Mouse (Mus musculus) left cerebral cortex, postnatal 10 days (tissue): ENCODE results near the gene Sema4b. TPM values are rescaled to one million over a fixed set of nuclear protein-coding genes. Genes with fewer than 3 reads are reported as not detected.

Experiments used
- total RNA-seq, 2 experiments: library from RNA; stranded (reverse); gene quantifications; 2 replicates each; pipeline ENCODE4 v1.2.3; 2021

Gene Sema4b
- total RNA-seq, 2 experiments from 2014 or later = 23.5 to 23.7 TPM

Other genes starting within 250 kb of the Sema4b start
- 10 to 100 TPM; 15.8 to 16.7 TPM for gene Zfp710, start 162.0 kb upstream of the Sema4b start, total RNA-seq
- gene Idh2, start 71.4 kb upstream of the Sema4b start, total RNA-seq = 10 to 100 TPM; 44.8 to 45.6 TPM
- gene Cib1, start 46.0 kb downstream of the Sema4b start, total RNA-seq = 10 to 100 TPM; 19.4 to 21.2 TPM
- 1 to 10 TPM; 6.0 to 7.0 TPM for gene Gdpgp1, start 46.0 kb downstream of the Sema4b start, total RNA-seq
- 1 to 10 TPM; 1.3 to 2.2 TPM for gene Ttll13, start 59.5 kb downstream of the Sema4b start, total RNA-seq
- gene Ngrn, start 74.4 kb downstream of the Sema4b start, total RNA-seq = 10 to 100 TPM; 43.9 to 46.8 TPM
- gene Vps33b, start 82.8 kb downstream of the Sema4b start, total RNA-seq = 10 to 100 TPM; 22.9 to 26.3 TPM
- 1 to 10 TPM; 5.1 to 8.8 TPM for gene Prc1, start 107.6 kb downstream of the Sema4b start, total RNA-seq
- 10 to 100 TPM; 15.7 to 20.8 TPM for gene Rccd1, start 137.6 kb downstream of the Sema4b start, total RNA-seq
- 10 to 100 TPM; 52.5 to 54.1 TPM for gene Unc45a, start 154.2 kb downstream of the Sema4b start, total RNA-seq
- gene Hddc3, start 156.3 kb downstream of the Sema4b start, total RNA-seq = 10 to 100 TPM; 38.3 to 45.8 TPM
- 100 to 1,000 TPM; 106 to 108 TPM for gene Man2a2, start 184.5 kb downstream of the Sema4b start, total RNA-seq
- 1 to 10 TPM; 4.7 to 5.3 TPM for gene Fes, start 201.1 kb downstream of the Sema4b start, total RNA-seq
- gene Furin, start 218.6 kb downstream of the Sema4b start, total RNA-seq = 10 to 100 TPM; 44.8 TPM